Mouse (Mus musculus) thymus, postnatal 4 days (tissue): ENCODE data around the gene Slc22a5.

Source experiments
- DNase-seq: peaks from one replicate; pipeline ENCODE4 v3.0.0; 2021

Slc22a5 gene

DNA sequence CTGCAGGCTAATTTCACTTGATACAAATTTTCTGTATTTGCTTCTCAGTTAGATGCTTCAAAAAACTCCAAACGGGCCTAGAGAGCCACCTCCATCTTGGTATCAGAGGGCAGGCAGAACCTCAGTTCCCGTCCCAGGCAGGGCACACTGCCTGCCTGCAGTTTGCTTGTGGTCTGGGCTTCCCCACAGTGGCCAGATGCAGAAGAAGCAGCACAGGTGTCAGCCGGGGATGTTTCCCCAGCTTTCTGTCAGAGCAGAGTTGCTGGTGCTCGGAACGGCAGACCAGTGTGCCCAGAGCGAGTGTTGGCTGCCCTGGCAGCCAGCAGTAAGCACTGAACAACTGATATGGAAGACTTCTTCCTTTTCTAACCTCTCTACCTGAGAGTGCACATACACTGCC is 52.3 kb downstream of the Slc22a5 start:
- peak; percentile 67 for DNase-seq

DNA sequence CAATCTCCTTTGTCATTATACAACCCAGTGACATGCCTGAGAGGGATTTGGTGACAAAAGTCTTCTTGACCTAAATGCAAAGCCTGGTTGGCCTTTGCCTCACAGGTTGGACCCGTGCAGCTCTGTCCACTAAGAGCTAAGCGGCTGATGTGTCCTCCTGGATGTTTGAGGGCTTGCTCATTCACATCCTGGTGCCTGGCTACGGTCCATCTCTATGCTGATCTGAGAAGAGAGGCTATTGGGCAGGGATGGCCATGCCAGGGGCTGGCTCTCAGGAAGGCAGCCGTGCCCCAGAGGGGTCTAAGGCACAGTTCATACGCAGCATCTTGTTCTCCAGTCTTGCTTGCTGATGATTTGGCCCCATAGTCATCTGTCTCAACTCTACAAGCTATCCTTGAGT is 53.7 kb downstream of the Slc22a5 start:
- DNase-seq, result no peak

DNA sequence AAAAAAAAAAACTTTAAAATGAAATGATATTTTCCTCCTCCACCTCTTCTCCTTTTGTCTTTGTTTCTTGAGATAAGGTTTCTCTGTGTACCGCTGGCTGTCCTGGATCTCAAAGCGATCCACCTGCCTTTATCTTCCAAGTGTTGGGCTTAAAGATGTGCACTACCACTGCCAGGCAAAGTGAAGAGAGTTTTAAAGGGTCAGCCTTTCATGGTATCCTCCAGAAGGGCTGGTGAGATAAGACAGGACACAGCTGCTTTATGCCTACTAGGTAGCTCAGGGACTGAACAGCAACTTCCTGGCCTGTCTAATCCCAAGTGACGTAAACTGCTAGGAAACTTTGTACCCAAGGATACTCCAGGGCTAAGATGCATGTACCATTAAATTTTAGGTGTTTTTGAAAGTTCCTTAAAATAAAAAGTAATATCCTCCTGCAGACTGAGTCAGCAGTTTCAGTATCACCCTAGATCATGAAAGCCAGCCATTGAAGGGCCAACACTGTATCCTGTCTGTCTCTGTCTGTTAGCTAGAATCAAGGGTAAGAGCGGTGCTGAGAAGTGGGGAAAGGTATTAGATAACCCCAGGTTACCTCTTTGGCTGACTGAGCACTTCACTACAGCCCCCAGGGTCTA is 56.0 kb downstream of the Slc22a5 start:
- DNase-seq, result no peak

DNA sequence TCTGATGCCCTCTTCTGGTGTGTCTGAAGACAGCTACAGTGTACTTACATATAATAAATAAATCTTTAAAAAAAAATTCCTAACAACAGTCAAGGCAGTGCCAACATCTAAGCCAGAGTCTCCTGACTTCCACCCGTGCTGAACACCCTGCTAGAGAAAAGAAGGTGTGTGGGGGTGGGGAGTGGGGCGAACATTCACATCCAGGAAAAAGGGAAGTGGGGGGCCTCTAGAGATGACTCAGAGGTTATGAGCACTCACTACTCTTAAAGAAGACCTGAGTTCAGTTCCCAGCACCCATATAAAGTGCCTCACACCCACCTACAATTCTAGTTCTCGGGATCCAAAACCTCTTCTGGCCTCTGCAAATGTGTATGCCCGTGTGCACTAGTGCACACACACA is 66.1 kb downstream of the Slc22a5 start:
- no peak for DNase-seq

DNA sequence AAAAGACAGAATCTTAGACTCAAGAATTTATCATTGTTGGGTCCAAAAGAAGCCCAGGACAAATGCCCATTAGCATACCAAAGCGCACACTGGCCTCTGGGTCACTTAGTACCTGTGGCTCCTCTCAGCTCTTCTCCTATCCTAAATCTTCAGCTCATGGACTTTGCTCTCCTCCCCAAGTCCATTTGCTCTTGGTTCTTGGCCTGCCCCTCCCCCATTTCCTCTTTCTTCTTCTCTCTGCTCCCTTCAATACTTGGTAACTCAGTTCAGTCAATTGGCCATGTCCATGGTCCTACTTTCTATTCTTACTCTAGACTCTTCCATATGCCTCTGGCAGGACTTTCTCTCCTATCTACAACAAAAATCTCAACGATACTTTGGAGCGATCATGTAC is 69.5 kb downstream of the Slc22a5 start:
- DNase-seq, result no peak

DNA sequence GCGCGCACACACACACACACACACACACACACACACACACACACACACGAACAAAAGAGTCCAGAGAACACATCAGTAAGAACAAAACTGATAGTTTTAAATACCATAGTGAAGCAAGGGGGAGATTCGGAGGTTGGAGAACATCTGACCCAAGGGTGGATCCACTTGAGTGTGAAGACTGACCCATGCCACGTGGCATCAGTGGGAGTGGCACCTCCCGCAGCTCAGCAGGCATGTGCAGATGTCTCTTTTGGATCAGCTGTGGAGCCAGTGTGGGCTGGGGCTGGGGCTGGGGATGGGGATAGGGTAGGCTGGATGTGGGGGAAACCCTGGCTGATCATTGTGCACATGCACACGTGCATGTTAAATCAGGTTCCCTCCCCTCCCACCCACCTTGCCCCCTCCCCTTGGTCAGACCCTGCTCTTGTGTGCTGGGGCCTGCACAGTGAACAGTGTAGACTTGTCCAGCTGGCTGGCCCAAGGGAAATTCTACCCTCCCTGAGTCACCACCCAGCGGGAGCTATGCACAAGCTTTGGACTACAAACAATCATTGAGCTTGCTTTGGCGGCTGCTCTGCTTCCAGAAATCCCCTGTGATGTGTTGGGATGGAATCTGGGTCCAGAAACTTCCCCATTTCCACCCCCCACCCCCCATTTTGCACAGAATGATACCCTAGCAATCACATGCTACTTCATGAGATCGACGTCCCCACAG is 70.1 kb downstream of the Slc22a5 start:
- no peak for DNase-seq

DNA sequence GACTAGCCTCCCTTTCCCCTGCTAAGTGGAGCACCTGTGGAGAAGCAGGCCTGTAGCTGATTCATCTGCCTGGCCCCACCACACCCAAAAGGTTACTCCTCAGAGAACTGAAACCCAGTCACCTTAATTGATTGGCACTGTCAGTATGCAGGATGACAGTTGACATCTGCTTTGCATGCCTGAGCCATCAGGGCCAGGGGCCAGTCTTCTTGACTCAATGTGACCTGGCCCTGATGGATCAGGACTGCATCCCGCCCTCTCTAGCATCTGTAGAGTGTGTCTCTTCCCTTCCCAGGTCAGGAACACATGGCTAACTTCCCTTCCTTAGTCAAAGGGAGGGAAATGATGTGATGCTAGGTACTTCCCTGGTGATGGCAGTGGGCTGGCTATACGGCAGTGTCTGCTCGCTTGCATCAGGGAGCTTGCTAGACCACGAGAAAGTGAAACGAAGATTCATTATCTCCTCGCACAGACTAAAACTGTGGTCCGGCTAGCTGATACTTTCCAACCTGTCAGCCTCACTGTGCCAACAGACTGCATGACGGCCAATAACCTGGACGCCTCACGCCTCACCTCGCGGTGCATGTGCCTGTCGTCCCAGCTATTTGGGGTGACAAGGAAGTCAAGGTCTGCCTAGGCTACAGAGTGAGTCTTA is 70.8 kb downstream of the Slc22a5 start:
- DNase-seq, result no peak

DNA sequence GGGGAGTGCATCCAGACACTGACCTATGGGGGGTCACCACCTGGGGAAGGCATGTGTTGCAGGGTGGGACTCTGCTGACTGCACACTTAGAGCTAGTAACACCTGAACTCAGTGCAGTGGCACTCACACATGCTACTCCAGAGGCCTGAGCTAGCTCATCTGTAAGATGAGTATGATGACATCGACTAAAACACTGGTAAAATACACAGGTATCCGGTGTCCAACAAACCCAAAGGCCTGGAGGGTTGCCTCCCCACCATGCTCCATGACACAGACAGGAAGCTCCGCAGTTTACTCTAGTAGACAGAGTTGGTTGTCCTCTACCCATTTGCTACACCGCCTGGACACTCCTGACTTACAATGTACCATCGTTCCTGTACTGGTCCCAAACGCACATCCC is 71.9 kb downstream of the Slc22a5 start:
- no peak for DNase-seq

DNA sequence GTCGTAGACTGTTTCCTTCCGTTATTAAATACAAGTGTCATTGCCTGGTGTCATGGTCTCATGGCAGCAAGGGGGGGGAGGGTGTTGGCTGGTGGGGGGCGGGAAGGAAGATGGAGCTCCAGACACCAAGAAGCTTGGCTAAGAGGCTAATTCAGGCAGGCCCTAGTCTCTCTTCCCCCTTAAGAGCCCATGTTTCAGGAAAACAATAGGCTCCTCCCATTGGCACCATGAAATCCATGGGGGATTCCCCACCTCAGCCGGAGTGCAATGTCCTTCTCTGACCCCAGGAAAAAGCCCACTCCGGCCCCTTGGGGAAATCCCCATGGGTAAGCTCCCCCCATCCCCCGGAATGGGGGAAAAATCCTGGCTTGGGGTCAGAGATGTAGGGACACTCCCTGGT is 72.7 kb downstream of the Slc22a5 start:
- DNase-seq, result no peak

DNA sequence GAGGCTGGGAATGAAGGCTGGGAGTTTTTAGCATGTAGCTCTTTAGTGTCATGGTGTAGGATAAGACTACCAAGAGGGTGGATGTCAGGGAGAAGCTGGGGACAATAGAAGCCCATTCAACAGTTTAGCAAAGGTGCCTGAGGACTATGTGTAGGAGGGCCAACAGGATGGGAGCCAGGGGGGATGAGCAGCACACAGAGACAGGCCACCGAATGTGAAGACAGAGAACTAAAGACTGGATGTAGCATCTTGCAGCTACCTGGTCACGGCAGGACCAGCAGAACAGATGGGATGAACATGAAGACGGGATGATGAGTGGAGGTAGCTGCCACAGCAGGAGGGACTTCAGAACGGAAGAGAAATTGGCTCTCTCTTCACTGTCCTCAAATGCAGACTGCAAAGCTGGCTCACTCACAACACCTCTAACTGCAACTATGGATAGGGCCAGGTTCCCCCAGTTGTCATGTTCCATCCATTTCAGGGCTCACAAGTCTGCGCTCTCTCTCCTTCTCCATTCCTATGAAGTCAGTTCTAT is 74.6 kb downstream of the Slc22a5 start:
- no peak for DNase-seq

DNA sequence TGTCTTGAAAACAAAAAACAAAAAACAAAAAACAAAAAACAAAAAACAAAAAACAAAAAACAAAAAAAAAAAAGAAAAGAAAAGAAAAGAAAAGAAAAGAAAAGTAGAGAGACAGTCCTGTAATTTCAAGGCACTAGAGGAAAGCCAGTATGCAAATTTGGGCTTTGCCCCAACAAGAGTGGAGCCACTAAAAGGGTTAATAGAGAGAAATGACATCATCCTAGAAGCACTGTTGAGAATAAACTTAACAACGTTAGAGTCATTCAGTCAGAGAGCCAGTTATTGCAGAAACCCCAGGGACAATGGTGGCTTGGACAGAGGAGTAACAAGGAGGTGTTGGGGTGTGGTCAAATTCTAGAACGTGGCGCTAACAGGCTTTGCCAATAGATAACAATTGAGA is 76.7 kb downstream of the Slc22a5 start:
- no peak for DNase-seq
